Mouse (Mus musculus) myocyte (in vitro differentiated cells): Measurements from ENCODE around the gene Qprt. TPM values are rescaled to one million over a fixed set of nuclear protein-coding genes. Genes with fewer than 3 reads are reported as not detected.
"Not testable (repeated sequence)": the region's sequence is repeated elsewhere in the genome, so short reads cannot be mapped to it uniquely, and the experiment has no call there.

Experiments
- H3K27me3 ChIP-seq: one replicate; pipeline ENCODE4 v1.6.1; 2011; ENCODE audit not compliant: control insufficient read depth, insufficient read depth, insufficient read length
- H3K36me3 ChIP-seq: one replicate; pipeline ENCODE4 v1.6.1; 2011; ENCODE audit not compliant: control insufficient read depth, insufficient read depth
- H3K4me2 ChIP-seq: one replicate; pipeline ENCODE4 v1.6.1; 2011; ENCODE audit warnings: low read depth, control low read depth
- H3K4me3 ChIP-seq: one replicate; pipeline ENCODE4 v1.5.1; 2011; ENCODE audit warnings: mild to moderate bottlenecking, control low read depth, moderate library complexity
- H3K79me2 ChIP-seq: one replicate; pipeline ENCODE4 v1.6.1; 2011; ENCODE audit not compliant: control insufficient read depth, insufficient read depth
- H3ac ChIP-seq: one replicate; pipeline ENCODE4 v1.6.1; 2011; ENCODE audit not compliant: control insufficient read depth, insufficient read length
- CEBPB ChIP-seq: IDR thresholded peaks from 2 replicates; pipeline ENCODE4 v1.6.1; 2011; ENCODE audit warnings: mild to moderate bottlenecking, moderate library complexity; ENCODE audit not compliant: poor library complexity, insufficient read depth, severe bottlenecking
- E2F4 ChIP-seq: IDR thresholded peaks from one replicate; pipeline ENCODE4 v1.6.1; 2011; ENCODE audit warnings: mild to moderate bottlenecking, control low read depth, moderate library complexity; ENCODE audit not compliant: insufficient read depth
- MAX ChIP-seq: IDR thresholded peaks from one replicate; pipeline ENCODE4 v1.6.1; 2011; ENCODE audit warnings: low read depth, mild to moderate bottlenecking, control low read depth
- MYOD1 ChIP-seq, 3 experiments: IDR thresholded peaks; one replicate each; pipeline ENCODE4 v1.6.1; 2011; ENCODE audit warnings: control low read depth in 2 of 3, low read depth in 2 of 3, mild to moderate bottlenecking in 2 of 3, moderate library complexity in 1 of 3; ENCODE audit not compliant: insufficient read length in 2 of 3, control insufficient read depth in 1 of 3
- MYOG ChIP-seq, 3 experiments: IDR thresholded peaks; one replicate each; pipeline ENCODE4 v1.6.1; 2011; ENCODE audit warnings: control low read depth in 2 of 3, low read depth in 2 of 3, mild to moderate bottlenecking in 2 of 3; ENCODE audit not compliant: insufficient read length in 2 of 3, control insufficient read depth in 1 of 3, insufficient read depth in 1 of 3
- POLR2A ChIP-seq: IDR thresholded peaks from one replicate; pipeline ENCODE4 v1.6.1; 2011; ENCODE audit warnings: low read depth, mild to moderate bottlenecking, control low read depth, moderate library complexity; ENCODE audit not compliant: insufficient read length
- POLR2AphosphoS2 ChIP-seq: IDR thresholded peaks from one replicate; pipeline ENCODE4 v1.6.1; 2011; ENCODE audit warnings: low read depth, control low read depth; ENCODE audit not compliant: insufficient read length
- REST ChIP-seq: IDR thresholded peaks from one replicate; pipeline ENCODE4 v1.6.1; 2011; ENCODE audit warnings: mild to moderate bottlenecking, control low read depth, moderate library complexity; ENCODE audit not compliant: insufficient read depth, insufficient read length
- SRF ChIP-seq: IDR thresholded peaks from one replicate; pipeline ENCODE4 v1.6.1; 2011; ENCODE audit warnings: low read depth; ENCODE audit not compliant: control insufficient read depth, insufficient read length
- TCF12 ChIP-seq: IDR thresholded peaks from one replicate; pipeline ENCODE4 v1.6.1; 2011; ENCODE audit warnings: mild to moderate bottlenecking, control low read depth; ENCODE audit not compliant: poor library complexity, insufficient read depth, severe bottlenecking
- TCF3 ChIP-seq: IDR thresholded peaks from one replicate; pipeline ENCODE4 v1.6.1; 2011; ENCODE audit warnings: low read depth, control low read depth; ENCODE audit not compliant: insufficient read length
- USF1 ChIP-seq: IDR thresholded peaks from one replicate; pipeline ENCODE4 v1.6.1; 2011; ENCODE audit warnings: low read depth, mild to moderate bottlenecking, control low read depth, moderate library complexity
- polyA plus RNA-seq: library from polyadenylated mRNA; unstranded; fragments of >200 nt; fragmentation: generic; extraction: Trizol; gene quantifications from one replicate; pipeline ENCODE4 v1.2.1, GENCODE M21; 2012; ENCODE audit warnings: missing spikeins

The Qprt gene
- polyA plus RNA-seq, 1 experiment: 0.04 TPM

DNA sequence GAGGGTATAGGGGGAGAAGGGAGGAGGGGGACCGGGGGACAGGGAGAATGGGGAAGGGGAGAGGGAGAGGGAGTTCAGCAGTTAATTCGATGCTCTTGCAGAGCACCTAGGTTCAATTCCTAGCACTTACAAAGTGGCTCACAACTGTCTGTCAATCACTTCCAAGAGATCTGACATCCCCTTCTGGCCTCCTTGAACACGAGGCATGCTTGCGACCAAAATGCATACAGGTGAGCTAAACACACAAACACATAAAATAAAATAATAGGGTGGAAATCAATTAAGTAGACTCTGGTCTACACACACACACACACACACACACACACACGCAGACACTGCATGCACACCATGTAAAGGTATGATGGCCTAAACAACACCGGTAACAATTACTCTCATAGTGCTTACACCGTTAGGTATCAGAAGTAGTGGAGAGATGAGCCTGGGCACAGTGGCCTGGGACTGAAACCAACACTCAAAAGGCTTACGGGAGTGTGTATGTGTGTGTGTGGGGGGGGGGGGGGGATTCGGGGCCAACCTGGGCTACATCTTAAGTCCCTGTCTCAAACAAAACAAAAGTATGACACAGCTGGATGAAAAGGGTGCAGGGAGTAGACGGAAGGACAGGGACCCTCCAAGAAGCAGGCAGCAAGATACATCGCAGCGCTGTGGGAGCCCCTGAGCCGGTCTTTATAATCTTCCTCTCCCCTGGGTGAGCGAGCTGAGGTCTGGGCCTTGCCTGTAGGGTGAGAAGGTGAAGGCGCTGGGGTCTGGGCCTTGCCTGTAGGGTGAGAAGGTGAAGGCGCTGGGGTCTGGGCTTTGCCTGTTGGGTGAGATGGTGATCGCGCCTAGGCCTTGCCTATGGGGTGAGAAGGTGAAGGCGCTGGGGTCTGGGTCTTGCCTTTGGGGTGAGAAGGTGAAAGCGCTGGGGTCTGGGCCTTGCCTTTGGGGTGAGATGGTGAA lies 31.6 kb downstream of the Qprt start:
- peaks cover 20% of the 10 kb centered on the region for H3K79me2 ChIP-seq
- H3K4me3 ChIP-seq: peak overlapping the region; percentile 55
- H3K36me3 ChIP-seq: peaks cover 9% of the 10 kb centered on the region
- peak overlapping the region; percentile 76 for H3K4me2 ChIP-seq
- H3ac ChIP-seq: peak overlapping the region; percentile 55
- no peak for TF ChIP-seq USF1
- TF ChIP-seq TCF12: no peak
- TF ChIP-seq POLR2A: no peak
- no peak for TF ChIP-seq SRF
- TF ChIP-seq POLR2AphosphoS2: no peak
- no peak for TF ChIP-seq MYOG (IDR thresholded peaks at IDR 0.05; ENCODE audit: control insufficient read depth in 1 of 3, insufficient read depth in 1 of 3, insufficient read length in 2 of 3, low read depth in 2 of 3)
- TF ChIP-seq TCF3: no peak
- no peak for TF ChIP-seq REST
- TF ChIP-seq E2F4: no peak
- no peak for TF ChIP-seq MYOD1 (IDR thresholded peaks at IDR 0.05; ENCODE audit: control insufficient read depth in 1 of 3, insufficient read length in 2 of 3, low read depth in 2 of 3)
- no peak for TF ChIP-seq MAX
- TF ChIP-seq CEBPB: no peak
- H3K27me3 ChIP-seq: no peaks in the 10 kb centered on the region

DNA sequence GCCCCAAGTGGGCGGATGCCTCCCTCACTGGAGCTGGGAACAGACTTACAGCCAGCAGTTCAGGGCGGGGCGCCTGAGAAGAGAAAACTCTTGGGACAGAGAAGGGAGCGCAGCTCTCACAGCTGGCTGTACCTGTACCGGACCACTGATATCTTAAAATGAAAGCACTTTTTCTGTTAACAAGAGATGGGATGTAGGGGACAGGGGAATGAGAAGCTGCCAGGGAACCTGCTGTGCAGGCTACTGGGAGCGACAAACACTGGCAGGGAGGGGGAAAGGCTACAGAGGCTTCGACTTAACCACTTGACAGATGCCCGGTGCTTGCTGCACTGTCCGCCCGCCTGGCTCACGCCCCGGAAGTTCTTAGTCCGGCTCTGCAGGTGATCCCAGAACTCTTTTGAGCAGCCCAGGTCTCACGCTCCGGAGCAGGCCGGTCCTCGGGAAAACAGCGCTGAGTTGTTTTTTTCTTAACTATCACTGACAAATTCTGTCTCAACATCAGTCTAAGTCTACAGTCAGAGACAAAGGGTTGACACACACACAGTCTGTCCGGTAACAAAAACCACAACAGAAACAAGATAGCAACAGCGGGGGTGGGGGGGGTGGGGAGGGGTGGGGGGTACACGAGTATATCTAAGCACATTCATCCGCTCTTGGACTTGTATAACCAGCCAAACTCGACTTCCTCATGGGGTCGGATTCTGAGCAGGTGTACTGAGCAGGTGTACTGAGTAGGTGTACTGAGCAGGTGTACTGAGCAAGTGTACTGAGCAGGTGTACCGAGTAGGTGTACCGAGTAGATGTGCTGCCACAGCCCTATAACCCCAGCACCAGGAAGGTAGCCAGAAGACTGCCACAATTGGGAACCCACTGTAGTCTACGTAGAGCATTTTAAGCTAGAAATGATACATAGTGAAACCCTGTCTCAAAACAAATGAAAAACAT lies 32.9 kb downstream of the Qprt start:
- peaks cover 20% of the 10 kb centered on the region for H3K79me2 ChIP-seq
- peaks cover 9% of the 10 kb centered on the region for H3K36me3 ChIP-seq
- H3K4me2 ChIP-seq: peak overlapping the region; percentile 36
- H3K4me3 ChIP-seq: no peak overlapping the region
- H3ac ChIP-seq: no peak overlapping the region
- no peaks in the 10 kb centered on the region for H3K27me3 ChIP-seq
- TF ChIP-seq TCF12 (peak; percentile 8), SRF (no peak), MYOD1 (IDR thresholded peaks at IDR 0.05; ENCODE audit: control insufficient read depth in 1 of 3, insufficient read length in 2 of 3, low read depth in 2 of 3) (peak in 2 of 3 experiments; percentile 50 to 91), TCF3 (no peak), MYOG (IDR thresholded peaks at IDR 0.05; ENCODE audit: control insufficient read depth in 1 of 3, insufficient read depth in 1 of 3, insufficient read length in 2 of 3, low read depth in 2 of 3) (peak in 1 of 3 experiments; percentile 36), E2F4 (no peak)

DNA sequence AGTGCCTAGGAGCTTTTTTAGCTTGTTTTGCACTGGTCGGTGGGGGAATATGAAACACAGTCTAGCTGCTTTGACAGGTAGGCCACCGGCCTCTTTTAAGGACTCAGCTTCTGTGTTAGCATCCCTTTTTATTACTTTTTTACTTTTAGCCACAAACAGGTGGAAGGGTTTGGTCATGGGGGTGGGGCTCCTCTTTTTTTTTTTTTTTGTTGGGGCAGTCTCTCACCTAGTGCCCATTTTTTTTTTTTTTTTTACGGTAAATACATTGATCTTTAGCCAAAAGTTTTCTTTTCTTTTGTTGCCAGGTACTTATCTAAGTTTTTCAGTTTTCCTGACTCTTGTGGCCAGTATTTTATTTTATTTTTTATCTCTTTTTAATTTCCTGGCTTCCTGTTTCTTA lies 33.9 kb downstream of the Qprt start:
- no peak overlapping the region for H3K4me3 ChIP-seq
- no peak overlapping the region for H3ac ChIP-seq
- no peak overlapping the region for H3K4me2 ChIP-seq
- H3K27me3 ChIP-seq: no peaks in the 10 kb centered on the region
- H3K79me2 ChIP-seq: peaks cover 18% of the 10 kb centered on the region
- TF ChIP-seq POLR2AphosphoS2 (no peak), TCF3 (no peak), MAX (no peak), E2F4 (no peak), USF1 (no peak), CEBPB (no peak), MYOD1 (IDR thresholded peaks at IDR 0.05; ENCODE audit: control insufficient read depth in 1 of 3, insufficient read length in 2 of 3, low read depth in 2 of 3) (no peak), REST (no peak), SRF (no peak), POLR2A (no peak), MYOG (IDR thresholded peaks at IDR 0.05; ENCODE audit: control insufficient read depth in 1 of 3, insufficient read depth in 1 of 3, insufficient read length in 2 of 3, low read depth in 2 of 3) (no peak), TCF12 (no peak)
- H3K36me3 ChIP-seq: peaks cover 6% of the 10 kb centered on the region

DNA sequence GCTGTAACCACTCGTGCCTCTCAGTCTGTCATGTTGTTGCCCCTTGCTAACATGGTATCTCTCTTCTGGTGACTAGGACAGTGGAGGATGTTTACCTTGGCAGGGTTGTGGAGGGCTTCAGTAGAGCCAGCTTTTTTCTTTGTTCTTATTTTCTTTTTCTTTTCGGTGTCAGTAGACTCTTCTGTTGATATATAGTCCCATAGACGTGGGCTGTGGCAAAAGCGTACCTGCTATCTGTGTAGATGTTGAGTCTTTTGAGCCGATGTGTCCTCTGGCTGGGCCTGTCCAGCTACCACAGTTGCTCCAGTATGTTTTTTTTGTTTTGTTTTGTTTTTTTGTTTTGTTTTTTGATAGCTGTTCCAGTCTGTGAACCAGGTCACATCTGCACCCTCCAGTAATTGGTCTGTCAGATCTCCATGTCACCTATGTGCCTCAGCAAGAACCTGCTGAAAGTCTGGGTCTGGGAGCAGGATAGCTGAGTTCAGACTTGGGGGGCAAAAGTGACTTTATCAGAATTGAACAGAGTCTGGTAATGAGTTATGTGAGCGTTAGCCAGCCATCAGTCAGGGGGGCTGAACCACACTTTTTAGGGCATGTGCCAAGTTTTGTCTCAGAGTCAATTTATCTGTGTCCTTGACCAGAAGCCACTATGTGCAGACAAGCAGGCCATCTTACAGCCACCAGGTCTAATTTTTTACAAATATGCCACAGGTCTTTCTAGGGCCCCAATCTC lies 34.6 kb downstream of the Qprt start, which contains the start of gene Zg16:
TSS of gene Zg16 (minus strand) at position 51 of the 733 bp plus-strand sequence.
- H3K4me2 ChIP-seq, H3ac ChIP-seq, H3K36me3 ChIP-seq, H3K4me3 ChIP-seq, H3K27me3 ChIP-seq: not testable (repeated sequence)
- peaks cover 11% of the 10 kb centered on the region for H3K79me2 ChIP-seq

DNA sequence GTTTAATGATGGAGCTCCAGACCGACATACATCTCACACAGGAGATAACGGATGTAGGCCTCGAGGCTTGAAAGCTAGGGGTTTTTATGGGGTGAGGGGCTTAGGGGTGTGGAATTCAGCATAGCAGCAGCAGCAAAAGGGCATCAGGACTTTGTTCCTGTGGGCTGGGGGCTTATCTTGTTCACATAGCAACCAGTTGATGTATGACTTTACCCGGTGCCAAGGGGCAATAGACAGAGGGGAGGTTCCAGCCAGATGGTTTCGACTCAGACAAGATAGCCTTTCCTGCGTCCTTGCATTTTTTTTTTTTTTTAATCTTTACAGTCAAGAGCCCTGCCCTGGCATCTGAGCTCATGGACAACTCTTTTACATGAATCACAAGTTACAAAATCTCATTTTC lies 36.3 kb downstream of the Qprt start:
- H3K27me3 ChIP-seq, H3ac ChIP-seq, H3K79me2 ChIP-seq, H3K36me3 ChIP-seq, H3K4me2 ChIP-seq, H3K4me3 ChIP-seq: not testable (repeated sequence)
